Mouse (Mus musculus): ENCODE results near the gene Cul9. TPM values are rescaled to one million over a fixed set of nuclear protein-coding genes. Genes with fewer than 3 reads are reported as not detected.

Cul9 gene
- polyA plus RNA-seq, 1 experiment, result 20.5 TPM

GRCm38 (mm10) chr17:46553469-46553868 lies 7.3 kb upstream of the Cul9 start:
- Histone ChIP-seq H3K4me1 (ENCODE audit: control insufficient read depth, insufficient read depth, low read length) (peaks cover 22% of the 10 kb centered on the region), H3K27ac (ENCODE audit: control insufficient read depth, insufficient read depth, low read depth, low read length) (peak overlapping the region; percentile 82), H3K36me3 (ENCODE audit: control insufficient read depth, insufficient read depth, low read length) (peaks cover under 1% of the 10 kb centered on the region; the same call in 1 of the 2 replicates), H3K27me3 (ENCODE audit: control insufficient read depth, insufficient read depth, low read length) (no peaks in the 10 kb centered on the region), H3K4me3 (ENCODE audit: control insufficient read depth, low read depth, low read length) (peak overlapping the region; percentile 76)
- TF ChIP-seq CTCF (IDR thresholded peaks at IDR 0.05; ENCODE audit: control insufficient read depth, insufficient read depth, insufficient replicate concordance, low read depth, low read length), result no peak
- no peak for TF ChIP-seq POLR2A (IDR thresholded peaks at IDR 0.05; ENCODE audit: control insufficient read depth, low read depth, low read length)

GRCm38 (mm10) chr17:46552841-46553423 lies 6.7 kb upstream of the Cul9 start:
- peak overlapping the region; percentile 82 for H3K27ac ChIP-seq (ENCODE audit: control insufficient read depth, insufficient read depth, low read depth, low read length)
- peak overlapping the region; percentile 76 for H3K4me3 ChIP-seq (ENCODE audit: control insufficient read depth, low read depth, low read length)
- peaks cover 2% of the 10 kb centered on the region; the same call in 1 of the 2 replicates for H3K36me3 ChIP-seq (ENCODE audit: control insufficient read depth, insufficient read depth, low read length)
- peak; percentile 70; the same call in 1 of the 2 replicates for TF ChIP-seq POLR2A (IDR thresholded peaks at IDR 0.05; ENCODE audit: control insufficient read depth, low read depth, low read length)
- no peak for TF ChIP-seq CTCF (IDR thresholded peaks at IDR 0.05; ENCODE audit: control insufficient read depth, insufficient read depth, insufficient replicate concordance, low read depth, low read length)
- peaks cover 23% of the 10 kb centered on the region for H3K4me1 ChIP-seq (ENCODE audit: control insufficient read depth, insufficient read depth, low read length)
- no peaks in the 10 kb centered on the region for H3K27me3 ChIP-seq (ENCODE audit: control insufficient read depth, insufficient read depth, low read length)

- H3K27ac ChIP-seq (ENCODE audit: control insufficient read depth, insufficient read depth, low read depth, low read length), result peak overlapping the region; percentile 80
- TF ChIP-seq POLR2A (IDR thresholded peaks at IDR 0.05; ENCODE audit: control insufficient read depth, low read depth, low read length) (no peak), CTCF (IDR thresholded peaks at IDR 0.05; ENCODE audit: control insufficient read depth, insufficient read depth, insufficient replicate concordance, low read depth, low read length) (no peak)
- H3K27me3 ChIP-seq (ENCODE audit: control insufficient read depth, insufficient read depth, low read length), result no peaks in the 10 kb centered on the region
- peak overlapping the region; percentile 76 for H3K4me3 ChIP-seq (ENCODE audit: control insufficient read depth, low read depth, low read length)
- H3K36me3 ChIP-seq (ENCODE audit: control insufficient read depth, insufficient read depth, low read length), result peaks cover 2% of the 10 kb centered on the region; the same call in 1 of the 2 replicates
- peaks cover 28% of the 10 kb centered on the region for H3K4me1 ChIP-seq (ENCODE audit: control insufficient read depth, insufficient read depth, low read length)
Observed at GRCm38 (mm10) chr17:46552151-46552550, 6.0 kb upstream of the Cul9 start.

- H3K4me3 ChIP-seq (ENCODE audit: control insufficient read depth, low read depth, low read length), result peak overlapping the region; percentile 76
- peaks cover 2% of the 10 kb centered on the region; the same call in 1 of the 2 replicates for H3K36me3 ChIP-seq (ENCODE audit: control insufficient read depth, insufficient read depth, low read length)
- no peaks in the 10 kb centered on the region for H3K27me3 ChIP-seq (ENCODE audit: control insufficient read depth, insufficient read depth, low read length)
- TF ChIP-seq CTCF (IDR thresholded peaks at IDR 0.05; ENCODE audit: control insufficient read depth, insufficient read depth, insufficient replicate concordance, low read depth, low read length) (no peak), POLR2A (IDR thresholded peaks at IDR 0.05; ENCODE audit: control insufficient read depth, low read depth, low read length) (no peak)
- peaks cover 32% of the 10 kb centered on the region for H3K4me1 ChIP-seq (ENCODE audit: control insufficient read depth, insufficient read depth, low read length)
- no peak overlapping the region for H3K27ac ChIP-seq (ENCODE audit: control insufficient read depth, insufficient read depth, low read depth, low read length)
Observed at GRCm38 (mm10) chr17:46551369-46551768, 5.2 kb upstream of the Cul9 start.

DNA sequence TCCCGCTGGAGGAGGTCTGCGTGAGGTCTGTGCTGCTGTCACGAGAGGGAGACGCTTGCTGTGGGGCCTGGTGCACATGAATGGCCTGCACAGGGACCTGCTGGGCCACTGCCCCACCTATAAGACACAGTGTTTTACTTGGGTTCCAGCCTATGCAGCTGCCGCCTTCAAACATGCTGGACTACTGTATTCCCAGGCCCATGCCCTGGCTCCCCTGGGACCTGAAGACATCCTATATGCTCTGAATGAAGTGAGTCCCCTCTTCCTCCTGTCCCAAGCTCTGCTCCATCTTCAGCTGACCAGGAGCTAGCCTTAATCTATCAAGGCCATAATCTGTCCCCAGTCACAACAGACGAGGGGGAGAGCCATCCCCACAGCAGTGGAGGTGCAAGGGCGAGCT lies 4.7 kb upstream of the Cul9 start:
- Histone ChIP-seq H3K36me3 (ENCODE audit: control insufficient read depth, insufficient read depth, low read length) (peaks cover 2% of the 10 kb centered on the region; the same call in 1 of the 2 replicates), H3K27me3 (ENCODE audit: control insufficient read depth, insufficient read depth, low read length) (no peaks in the 10 kb centered on the region), H3K4me1 (ENCODE audit: control insufficient read depth, insufficient read depth, low read length) (peaks cover 34% of the 10 kb centered on the region), H3K4me3 (ENCODE audit: control insufficient read depth, low read depth, low read length) (peak overlapping the region; percentile 76), H3K27ac (ENCODE audit: control insufficient read depth, insufficient read depth, low read depth, low read length) (no peak overlapping the region)
- no peak for TF ChIP-seq CTCF (IDR thresholded peaks at IDR 0.05; ENCODE audit: control insufficient read depth, insufficient read depth, insufficient replicate concordance, low read depth, low read length)
- TF ChIP-seq POLR2A (IDR thresholded peaks at IDR 0.05; ENCODE audit: control insufficient read depth, low read depth, low read length), result no peak

DNA sequence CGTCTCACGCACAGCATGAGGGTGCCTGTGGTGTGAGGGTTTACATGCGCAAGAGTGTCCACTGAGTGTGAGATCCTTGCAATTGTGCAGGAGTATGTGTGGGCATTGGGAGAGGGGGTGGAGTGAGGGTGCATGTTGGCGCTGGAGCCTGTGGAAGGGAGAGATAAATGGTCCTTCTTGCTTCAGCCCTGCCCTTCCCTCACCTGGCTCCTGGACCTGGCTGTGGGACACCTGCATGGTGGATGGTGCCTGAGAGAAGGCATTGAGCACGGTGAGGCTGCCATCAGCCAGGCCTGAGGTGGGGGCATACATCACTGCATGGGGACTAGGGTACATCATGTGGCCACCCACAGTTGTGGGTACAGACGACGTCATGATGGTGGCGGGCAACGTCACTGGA lies 3.5 kb upstream of the Cul9 start:
- H3K4me3 ChIP-seq (ENCODE audit: control insufficient read depth, low read depth, low read length), result no peak overlapping the region
- TF ChIP-seq POLR2A (IDR thresholded peaks at IDR 0.05; ENCODE audit: control insufficient read depth, low read depth, low read length), result no peak
- no peak for TF ChIP-seq CTCF (IDR thresholded peaks at IDR 0.05; ENCODE audit: control insufficient read depth, insufficient read depth, insufficient replicate concordance, low read depth, low read length)
- H3K4me1 ChIP-seq (ENCODE audit: control insufficient read depth, insufficient read depth, low read length), result peaks cover 31% of the 10 kb centered on the region
- no peak overlapping the region for H3K27ac ChIP-seq (ENCODE audit: control insufficient read depth, insufficient read depth, low read depth, low read length)
- no peaks in the 10 kb centered on the region for H3K27me3 ChIP-seq (ENCODE audit: control insufficient read depth, insufficient read depth, low read length)
- H3K36me3 ChIP-seq (ENCODE audit: control insufficient read depth, insufficient read depth, low read length), result peaks cover 2% of the 10 kb centered on the region; the same call in 1 of the 2 replicates

DNA sequence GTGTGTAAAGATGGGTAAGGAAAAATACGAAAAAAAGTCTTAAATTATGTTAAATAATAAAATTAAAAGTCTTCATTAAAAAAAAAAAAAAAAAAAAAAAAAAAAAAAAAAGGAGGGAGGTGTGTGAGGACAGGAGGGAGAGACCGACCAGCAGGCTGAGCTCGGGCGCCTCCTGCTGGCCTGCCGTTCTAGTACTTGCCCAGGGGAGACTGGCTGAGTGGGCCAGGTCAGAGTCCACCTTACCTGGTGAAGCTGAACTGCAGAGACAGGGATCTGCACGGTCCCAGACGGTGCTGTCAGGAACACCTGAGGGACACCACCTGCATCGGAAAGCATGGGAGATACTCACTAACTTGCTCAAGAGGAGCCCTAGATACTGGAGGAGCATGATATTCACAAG lies 3.0 kb upstream of the Cul9 start:
- H3K27me3 ChIP-seq (ENCODE audit: control insufficient read depth, insufficient read depth, low read length), result no peaks in the 10 kb centered on the region
- peaks cover 27% of the 10 kb centered on the region for H3K4me1 ChIP-seq (ENCODE audit: control insufficient read depth, insufficient read depth, low read length)
- no peak overlapping the region for H3K4me3 ChIP-seq (ENCODE audit: control insufficient read depth, low read depth, low read length)
- H3K36me3 ChIP-seq (ENCODE audit: control insufficient read depth, insufficient read depth, low read length), result peaks cover 2% of the 10 kb centered on the region; the same call in 1 of the 2 replicates
- no peak for TF ChIP-seq POLR2A (IDR thresholded peaks at IDR 0.05; ENCODE audit: control insufficient read depth, low read depth, low read length)
- TF ChIP-seq CTCF (IDR thresholded peaks at IDR 0.05; ENCODE audit: control insufficient read depth, insufficient read depth, insufficient replicate concordance, low read depth, low read length), result no peak; the same call in 1 of the 2 replicates
- H3K27ac ChIP-seq (ENCODE audit: control insufficient read depth, insufficient read depth, low read depth, low read length), result no peak overlapping the region

Measured in testis, adult 2 months (tissue).